Mouse (Mus musculus) heart, adult 18-20 months (tissue): Measurements from ENCODE around the gene 1700042G07Rik. TPM values are rescaled to one million over a fixed set of nuclear protein-coding genes. Genes with fewer than 3 reads are reported as not detected.

Source experiments
- DNase-seq, 2 experiments: peaks; one replicate each; pipeline ENCODE4 v3.0.0; 2021 to 2022; ENCODE audit warnings: mixed read lengths in 1 of 2
- long read RNA-seq, 2 experiments: library from polyadenylated mRNA; stranded (forward); transcript quantifications; one replicate each; pipeline ENCODE4 v2.0.0; 2021
- total RNA-seq, 2 experiments: library from RNA; stranded (reverse); gene quantifications; 2 replicates each; pipeline ENCODE4 v1.2.3; 2021

1700042G07Rik gene
- total RNA-seq = not detected
- long read RNA-seq, experiment 1 = 0 reads
- long read RNA-seq, experiment 2 = 0 reads

DNA sequence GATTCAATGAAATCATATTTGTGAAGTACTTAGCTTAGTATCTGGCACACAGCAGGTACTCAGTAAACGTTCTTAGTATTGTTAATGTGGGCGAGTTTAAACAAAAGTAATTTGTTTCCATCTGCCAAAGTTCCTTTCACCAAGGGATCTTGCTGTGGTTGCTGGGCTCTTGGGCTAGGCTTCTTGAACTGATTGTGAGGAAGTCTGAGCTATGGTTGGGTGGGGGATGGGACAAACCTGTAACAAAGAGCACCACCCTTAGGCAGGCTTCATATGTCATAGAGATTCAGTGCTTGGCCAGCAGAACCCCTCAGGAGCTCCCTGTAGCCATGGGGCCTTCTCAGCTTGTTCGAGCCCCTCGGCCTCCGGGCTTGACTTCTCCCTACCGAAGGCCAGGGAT lies at the start of gene 1700042G07Rik, which contains the start of gene Gm49337:
Gene 1700042G07Rik, plus strand, starts transcription at position 301 of the 400 bp plus-strand sequence.
Gene Gm49337, plus strand, starts transcription at position 313 of the 400 bp plus-strand sequence.
- no peak for DNase-seq

DNA sequence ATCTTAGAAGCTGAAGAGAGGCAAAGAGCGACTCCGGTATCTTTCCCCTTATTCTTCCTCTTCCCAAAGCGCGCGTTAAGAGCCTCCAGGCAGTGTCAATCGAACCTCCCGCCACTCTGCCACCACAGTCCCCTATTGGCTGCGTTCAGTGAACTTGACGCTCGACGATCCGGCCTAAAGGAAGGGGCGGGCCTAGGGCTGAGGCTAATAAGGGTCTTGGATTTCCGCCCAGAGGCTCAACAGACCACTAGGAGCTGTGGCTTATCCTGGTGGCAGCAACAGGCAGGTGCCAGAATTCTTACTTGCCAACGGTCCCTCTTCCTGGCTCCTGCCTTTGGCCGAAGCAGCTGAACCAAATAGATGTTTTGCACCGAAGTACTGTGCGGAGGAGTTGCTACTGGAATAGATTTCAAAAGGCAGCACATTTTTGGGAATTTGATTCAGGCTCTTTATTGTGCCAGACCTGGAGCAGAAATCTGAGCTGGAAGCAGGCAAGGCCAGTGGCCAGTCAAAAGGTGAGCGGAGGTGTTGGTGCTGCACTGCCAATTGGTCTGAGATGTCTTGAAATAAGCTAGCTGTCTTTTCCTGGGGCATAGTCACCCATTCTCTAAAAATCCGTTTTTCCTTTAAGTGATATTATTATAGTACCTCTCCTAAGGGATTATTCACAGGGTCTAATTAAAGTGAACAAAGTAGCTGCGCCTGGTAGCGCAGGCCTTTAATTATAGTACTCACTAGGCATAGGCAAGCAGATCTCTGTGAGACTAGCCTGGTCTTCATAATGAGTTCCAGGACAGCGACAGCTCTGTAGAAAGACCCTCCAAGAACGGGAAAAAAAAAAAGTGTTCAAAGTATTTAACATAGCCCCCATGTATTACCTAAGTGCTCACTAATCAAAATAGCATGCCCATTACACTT lies 49.3 kb upstream of the 1700042G07Rik start, which contains the start of the genes Rad54l and Pomgnt1:
Gene Rad54l, minus strand, starts transcription at position 89 of the 918 bp plus-strand sequence.
Gene Pomgnt1, plus strand, starts transcription at position 239 of the 918 bp plus-strand sequence.
- peak; percentile 86 to 90 for DNase-seq

DNA sequence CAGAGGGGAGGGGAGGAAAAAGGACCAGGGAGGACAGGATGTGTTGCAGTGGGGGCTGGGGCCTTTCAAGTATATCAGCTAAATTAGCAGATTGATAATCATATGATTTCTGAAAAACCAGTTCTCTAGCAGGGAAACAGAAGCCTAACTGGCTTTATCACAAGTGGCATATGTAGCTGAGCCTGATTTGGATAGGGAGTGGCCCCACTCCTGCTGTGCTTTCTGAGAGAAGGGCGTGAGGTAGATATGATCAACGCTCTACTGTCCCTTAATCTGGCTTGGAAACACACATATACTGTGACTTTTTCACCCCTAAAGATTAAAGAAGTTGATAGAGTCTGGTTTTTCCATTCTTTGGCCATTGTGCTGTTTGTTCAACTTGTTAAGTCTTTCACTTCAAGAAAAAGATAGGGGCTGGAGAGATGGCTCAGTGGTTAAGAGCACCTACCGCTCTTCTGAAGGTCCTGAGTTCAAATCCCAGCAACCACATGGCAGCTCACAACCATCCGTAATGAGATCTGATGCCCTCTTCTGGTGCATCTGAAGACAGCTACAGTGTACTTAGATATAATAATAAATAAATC lies 47.3 kb upstream of the 1700042G07Rik start:
- DNase-seq = no peak

DNA sequence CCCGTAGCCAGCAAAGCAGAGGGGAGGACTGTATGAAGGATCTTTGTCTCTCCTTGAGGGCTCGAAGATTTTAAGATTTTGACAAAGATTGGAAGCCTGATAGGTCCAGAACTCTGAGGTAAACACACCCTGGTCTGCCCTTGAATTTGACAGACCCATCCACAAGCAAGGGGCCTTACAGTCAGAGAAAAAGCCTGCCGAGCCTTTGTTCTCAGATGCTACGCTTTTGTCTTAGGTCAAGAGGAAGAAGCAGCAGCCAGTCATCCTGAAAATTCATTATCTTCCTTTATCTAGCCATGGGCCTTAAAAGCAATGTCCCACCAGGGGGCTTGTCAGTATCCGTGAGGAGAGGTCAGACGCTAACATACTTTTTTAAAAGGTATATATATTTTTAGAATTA lies 45.2 kb upstream of the 1700042G07Rik start:
- DNase-seq = no peak

DNA sequence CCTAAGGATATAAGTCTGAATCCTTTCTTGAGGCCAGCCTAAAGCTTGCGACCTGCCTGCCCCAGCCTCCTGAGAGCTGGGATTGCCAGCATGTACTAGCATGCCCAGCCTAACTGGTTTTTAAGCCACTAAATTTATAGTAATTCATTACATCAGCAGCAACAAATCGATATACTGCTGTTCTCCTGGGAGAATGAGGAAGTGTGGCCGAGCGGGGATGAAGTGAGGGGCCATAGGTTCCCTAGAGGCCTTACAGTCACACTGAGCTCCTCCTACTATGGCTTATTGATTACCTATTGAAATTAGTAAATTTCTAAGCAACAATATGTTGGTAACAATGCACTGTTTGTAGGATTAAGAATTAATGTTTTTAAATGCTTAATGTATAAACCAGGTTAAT lies 40.0 kb upstream of the 1700042G07Rik start:
- no peak for DNase-seq

DNA sequence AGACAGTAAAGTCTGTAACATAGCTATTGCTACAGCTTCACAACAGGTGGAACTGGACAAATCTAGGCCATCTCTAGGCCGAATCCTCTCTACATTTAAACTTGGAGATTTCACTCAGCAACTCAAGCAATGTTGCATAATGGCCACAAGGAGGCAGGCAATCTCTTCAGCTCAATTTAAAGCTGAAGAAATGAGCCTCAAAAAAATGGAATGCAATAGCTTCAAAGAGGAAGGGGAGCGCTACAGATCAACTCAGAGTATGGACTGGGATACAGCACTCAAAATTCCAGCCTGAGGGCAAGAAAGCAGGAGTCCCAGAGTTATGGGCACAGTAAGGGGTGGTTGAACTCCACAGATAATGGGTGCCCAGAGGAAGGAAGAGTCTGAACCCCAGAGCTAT lies 38.2 kb upstream of the 1700042G07Rik start:
- DNase-seq = no peak

DNA sequence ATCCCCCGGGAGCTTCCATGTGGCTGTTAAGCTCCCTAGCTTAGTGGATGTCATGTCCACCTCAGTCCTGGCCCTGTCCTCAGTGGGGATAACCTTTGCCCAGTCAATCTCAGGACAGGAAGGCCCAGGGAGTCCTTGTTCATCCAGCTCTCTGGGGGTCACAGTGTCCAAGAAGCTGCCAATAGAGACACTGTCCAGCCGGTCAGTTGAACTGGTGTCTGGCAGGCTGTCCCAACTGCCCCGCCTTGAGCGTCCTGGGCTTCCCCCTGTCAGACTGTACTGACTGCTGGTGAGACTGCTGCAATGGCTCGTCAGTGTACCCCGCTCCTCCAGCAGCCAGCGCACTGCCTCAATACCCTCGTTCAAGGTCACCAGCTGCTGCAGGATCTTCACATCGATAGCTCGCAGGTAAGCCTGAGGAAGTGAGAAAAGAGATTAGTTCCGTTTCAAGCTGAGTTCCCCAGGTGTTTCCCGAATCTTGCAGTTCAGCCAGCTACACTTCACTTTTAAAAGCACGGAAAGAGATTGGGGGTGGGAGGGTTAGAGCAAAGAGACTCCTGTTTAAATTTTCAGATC lies 35.7 kb upstream of the 1700042G07Rik start:
- DNase-seq = peak in 1 of 2 experiments; percentile 33

DNA sequence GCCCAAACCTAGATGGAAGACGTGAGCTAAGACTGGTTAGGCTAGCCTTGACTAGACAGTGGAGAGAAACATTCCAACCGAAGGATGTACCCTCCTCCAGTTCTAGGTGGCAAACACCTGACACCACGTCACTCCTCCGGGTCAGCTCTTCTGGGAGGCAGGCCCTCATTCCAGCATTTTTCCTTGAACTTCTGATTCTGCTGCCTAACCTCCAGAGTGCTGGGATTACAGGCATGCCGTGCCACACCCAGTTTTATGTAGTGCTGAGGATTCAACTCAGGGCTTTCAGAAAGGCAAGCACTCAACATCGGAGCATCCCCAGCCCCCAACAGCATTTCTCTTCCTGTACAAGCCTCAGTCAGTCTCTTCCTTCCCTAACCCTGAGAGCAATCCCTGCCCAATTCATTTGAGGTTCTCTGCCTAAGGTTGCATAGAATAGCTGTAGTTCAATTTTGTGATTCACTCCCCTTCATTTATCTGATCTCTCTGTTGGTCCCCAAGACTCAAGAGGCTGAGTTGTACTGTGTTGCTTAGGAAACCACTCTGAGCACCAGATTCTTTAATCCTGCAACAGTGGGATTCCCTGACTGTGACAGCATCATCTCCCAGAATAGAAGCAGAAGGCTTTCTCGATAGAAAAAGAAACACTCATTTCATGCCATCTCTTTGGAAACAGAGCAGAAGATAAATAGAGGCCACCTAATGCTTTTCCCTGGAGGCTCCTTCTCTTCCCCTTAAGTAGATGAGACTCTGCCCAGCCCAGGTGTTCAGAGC lies 32.2 kb upstream of the 1700042G07Rik start:
- no peak for DNase-seq

DNA sequence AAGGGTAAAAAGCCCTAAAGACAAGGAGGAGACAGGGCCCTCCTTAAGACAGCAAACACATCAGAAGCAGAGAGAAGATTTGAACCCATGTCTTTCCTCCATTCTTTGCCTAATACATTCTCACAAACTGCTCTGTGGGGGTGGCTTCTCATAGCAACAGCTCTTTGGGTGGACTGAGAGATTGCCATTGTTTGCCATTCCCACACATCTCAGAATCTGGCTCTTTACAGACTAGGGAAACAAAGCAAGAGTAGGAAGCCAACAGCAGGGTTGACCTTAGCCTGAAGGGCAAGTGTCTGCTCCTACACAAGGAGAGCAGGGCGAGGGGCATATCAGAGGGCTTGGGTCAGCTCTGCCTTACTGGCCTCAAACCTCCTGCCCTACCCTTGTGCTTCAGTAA lies 31.4 kb upstream of the 1700042G07Rik start:
- no peak for DNase-seq

DNA sequence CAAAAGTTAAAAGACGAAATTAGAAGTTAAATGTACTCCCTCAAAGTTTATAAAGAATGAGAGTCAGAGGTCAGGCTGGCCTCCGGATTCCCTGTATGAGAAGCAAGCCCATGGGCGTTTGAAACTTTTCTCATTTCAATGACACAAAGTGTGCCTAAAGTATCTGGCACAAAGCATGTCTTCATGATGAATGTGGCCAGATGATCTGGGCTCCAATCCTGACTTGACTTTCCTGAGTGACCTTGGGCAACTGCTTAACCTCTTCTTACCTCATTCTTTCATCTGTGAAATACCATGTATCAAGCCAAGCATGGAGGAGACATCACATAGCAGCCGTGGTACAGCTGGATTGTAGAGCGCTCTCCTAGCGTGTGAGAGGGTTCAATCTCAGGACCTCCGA lies 30.9 kb upstream of the 1700042G07Rik start:
- DNase-seq = no peak

DNA sequence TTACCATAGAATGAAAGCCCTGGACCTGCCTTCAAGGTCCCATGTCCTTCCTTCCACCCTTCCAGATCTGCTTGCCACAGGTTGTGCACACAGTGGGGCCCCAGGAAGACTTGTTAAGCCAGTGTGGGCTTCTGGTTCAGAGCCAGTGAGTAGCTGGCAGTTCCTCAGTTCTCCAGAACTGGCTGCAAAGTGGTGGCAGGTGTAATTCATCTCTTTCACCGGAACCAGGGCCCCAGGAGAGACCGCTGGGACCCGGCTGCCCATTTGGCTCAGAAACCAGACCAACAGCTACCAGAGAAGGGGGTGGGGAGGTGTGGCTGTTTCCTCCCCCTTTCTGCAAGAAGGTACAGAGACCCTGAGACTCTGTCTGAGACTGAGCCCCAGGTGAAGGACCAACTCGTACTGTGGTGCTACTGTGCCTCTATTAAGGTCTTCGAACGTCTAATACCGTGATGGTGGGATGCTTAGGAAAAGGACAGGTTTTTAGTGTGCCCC lies 29.8 kb upstream of the 1700042G07Rik start:
- peak; percentile 36 to 41 for DNase-seq

DNA sequence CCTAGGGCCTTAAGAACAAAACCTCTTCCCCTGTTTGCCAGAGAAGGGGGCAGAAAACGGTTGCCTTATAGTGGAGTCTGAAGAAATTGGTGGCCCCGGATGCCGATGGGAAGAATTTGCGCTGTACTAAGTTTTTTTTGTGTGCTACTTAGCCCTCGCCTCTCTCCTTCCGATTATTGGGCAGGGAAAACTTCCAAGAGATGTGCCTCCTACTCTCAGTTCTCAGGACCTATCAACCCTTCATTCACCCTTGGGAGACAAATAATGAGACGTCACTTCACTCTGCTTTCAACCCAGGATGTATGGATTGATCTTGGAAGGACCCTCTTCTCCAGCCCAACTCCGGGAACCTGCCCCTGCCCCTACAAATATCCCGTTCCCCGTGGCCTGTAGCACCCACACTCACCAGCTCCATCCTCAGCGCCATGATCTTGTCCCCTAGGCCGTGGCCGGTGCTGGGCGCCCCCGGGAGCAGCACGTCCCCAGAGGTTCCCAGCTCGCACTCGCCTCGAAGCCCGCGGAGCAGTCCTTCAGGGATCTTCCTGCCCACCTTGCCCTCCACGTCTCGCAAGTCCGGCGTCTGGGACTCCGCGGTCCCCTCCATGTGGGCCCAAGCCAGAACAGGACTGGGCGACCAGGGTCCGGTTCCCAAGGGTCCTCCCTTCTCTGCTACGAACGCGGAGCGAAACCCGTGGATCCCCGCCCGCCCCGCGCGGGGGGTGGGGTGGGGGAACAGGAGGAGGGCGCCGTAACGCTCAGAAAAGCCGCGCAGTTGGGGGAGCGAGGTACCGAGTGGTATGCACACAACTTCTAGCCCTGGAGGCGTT lies 29.1 kb upstream of the 1700042G07Rik start:
- DNase-seq = peak; percentile 75 to 84

DNA sequence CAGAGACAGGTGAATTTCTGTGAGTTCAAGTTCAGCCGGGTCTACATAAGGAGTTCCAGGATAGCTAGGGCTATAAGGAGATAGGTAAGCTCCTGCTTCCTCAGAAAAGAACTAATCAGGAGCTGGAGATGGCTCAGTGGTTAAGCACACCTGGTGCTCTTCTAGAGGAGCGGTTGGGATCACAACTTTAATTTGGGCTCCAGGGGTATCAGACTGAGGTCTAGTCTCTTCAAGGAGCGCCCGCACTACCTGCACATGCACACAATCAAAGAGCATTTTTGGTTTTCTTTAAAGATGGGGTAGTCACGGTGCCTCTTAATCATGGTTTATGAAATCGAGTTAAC lies 23.4 kb upstream of the 1700042G07Rik start:
- DNase-seq = no peak

DNA sequence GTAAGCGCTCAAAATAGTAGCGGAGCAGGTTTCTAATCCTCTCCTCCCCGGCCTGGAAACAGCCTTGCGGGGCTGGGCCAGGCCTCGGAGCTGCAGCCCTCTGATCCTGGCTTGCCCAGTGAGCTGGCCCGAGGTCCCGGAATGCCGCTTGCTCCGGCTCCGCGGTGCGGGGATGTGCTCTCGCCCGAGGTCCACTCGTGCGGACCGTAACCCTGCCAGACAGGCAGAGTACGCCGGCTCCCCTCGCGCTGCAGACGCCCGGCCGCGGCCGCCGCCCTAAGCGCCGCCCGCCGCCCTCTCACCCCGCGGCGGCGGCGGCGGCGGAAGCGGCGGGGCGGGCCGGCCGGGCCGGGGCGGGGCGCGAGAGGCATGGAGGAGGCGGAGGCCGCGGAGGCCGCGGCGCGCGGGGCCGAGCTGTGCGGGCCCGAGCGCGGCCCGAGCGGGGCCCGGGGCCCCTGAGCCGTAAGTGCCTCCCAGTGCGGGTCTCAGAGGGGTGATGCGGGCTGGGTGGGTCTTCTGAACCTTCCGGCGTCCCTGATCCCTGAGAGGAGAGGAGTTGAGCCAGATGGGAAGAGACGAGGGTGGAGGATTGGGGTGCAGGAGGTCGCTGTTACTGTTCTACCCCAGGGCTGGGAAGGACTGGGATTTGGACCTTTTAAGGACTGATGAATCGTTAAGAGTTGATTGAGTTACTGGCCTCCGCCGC lies 22.9 kb upstream of the 1700042G07Rik start:
- DNase-seq = peak; percentile 77 to 78

DNA sequence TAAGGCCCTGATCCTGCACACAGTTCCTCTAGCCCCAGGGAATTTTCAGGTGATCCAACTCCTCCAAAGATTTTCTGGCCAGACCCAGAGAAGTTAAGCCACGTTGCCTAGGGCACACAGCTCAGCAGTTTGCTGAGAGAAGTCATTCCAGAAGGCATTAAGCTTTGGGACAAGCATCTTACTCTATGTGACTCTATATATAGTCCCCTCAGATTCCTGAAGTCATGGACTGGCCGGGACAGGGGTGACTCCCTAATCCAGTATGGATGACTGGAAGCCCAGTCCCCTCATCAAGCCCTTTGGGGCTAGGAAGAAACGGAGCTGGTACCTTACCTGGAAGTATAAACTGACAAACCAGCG lies 22.3 kb upstream of the 1700042G07Rik start:
- DNase-seq = no peak

DNA sequence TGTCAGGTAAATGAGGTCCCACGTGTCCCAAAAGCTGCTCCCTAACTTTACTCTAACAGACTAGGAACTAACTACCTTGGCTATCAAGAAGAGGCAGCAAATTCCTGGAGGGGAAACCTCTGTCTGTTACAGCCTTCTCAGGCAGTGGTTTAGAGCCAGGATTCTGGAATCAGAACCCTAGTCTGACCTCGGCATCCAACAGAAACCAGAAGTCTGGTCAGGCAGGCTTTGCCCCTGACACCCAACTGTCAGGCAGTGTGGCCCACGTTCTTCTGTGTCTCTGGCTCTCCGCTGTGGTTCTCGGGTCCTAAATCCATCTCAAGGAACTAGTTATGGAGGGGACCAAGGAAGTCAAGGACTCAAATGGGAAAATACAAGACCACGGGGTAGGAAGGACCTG lies 21.9 kb upstream of the 1700042G07Rik start, which contains the start of gene Lurap1:
Gene Lurap1, minus strand, starts transcription at position 101 of the 400 bp plus-strand sequence.
- no peak for DNase-seq

DNA sequence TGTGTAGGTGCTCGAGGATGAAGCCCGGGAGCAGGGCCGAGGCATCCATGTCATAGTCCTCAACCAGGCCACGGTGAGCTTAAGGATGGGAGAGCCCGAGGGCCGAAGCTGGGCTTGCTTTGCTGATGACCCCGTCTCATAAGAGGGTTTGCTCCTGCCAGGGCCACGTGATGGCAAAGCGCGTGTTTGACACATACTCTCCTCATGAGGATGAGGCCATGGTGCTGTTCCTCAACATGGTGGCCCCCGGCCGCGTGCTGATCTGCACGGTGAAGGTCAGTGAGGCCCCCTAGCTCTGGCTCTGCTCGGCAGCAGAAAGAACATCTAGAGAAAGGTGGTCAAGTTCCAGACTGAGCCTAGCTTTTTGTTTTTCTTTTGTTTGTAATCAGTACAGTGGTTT lies 20.5 kb upstream of the 1700042G07Rik start:
- no peak for DNase-seq

DNA sequence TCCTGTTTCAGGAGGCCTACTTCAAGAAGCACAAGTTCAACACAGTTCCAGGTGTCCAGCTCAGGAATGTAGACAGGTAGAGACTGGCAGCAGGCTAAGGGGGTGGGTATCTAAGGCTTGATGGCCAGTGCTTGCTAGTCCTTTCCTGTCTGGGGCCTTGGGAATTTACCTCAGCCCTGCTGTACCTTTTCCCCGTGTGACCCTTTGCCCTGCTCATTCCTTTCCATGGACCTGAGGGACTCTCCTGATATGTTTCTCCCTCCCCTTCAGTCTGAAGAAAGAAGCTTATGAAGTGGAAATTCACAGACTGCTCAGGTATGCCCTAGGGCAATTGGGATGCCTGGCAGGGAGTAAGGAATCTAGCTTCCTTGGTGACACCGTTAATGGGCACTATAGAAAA lies 15.3 kb upstream of the 1700042G07Rik start:
- DNase-seq = no peak

DNA sequence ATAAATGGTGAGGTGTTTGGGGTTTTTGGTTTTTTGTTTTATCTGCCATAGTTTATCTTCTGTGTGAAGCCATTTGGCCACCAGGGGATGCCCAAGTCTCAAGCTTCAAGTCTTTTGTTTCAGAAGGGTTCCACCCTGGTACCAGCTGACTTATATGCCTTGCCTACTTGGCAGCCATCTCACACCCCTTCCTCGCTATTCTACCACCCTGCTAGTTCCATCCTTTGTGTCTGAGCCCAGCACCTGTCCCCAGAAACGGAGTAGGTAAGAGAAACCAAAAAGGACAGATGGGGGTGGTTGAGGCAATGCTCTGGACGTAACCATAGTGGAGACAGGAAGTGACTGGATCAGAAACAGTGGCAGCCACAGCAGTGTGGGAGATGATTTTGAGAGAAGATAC lies 13.3 kb upstream of the 1700042G07Rik start:
- DNase-seq = no peak

DNA sequence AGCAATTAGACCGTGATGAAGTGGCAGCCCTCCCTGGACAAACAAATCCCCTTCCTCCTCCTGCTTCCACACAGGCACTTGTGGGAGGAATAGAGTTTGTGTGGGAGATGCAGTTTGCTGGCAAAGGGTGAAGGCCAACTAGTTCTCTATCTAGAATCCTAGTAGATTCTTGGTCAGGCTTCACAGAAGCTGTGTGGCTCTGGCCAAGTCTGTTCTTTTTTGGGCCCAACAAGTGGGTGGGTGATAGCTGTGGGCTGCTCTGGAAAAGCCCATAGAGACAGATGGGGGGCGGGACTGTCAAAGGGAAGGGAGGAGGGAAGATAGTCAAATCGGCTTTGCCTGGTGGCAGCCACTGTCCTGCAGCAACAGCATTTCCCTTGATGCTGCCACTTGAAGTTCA lies 12.4 kb upstream of the 1700042G07Rik start:
- peak in 1 of 2 experiments; percentile 59 for DNase-seq
